Mouse (Mus musculus) embryonic fibroblast, embryonic 13.5 days (primary cell): ENCODE results near the gene Atp12a.

Source experiments
- CTCF ChIP-seq: IDR thresholded peaks from 2 replicates; pipeline ENCODE4 v1.5.1; 2011; ENCODE audit warnings: mild to moderate bottlenecking, control low read depth, low read length, moderate library complexity, borderline replicate concordance; ENCODE audit not compliant: insufficient read depth
- POLR2A ChIP-seq: IDR thresholded peaks from 2 replicates; pipeline ENCODE4 v1.6.1; 2011; ENCODE audit warnings: low read depth, mild to moderate bottlenecking, control low read depth, low read length, moderate library complexity

DNA sequence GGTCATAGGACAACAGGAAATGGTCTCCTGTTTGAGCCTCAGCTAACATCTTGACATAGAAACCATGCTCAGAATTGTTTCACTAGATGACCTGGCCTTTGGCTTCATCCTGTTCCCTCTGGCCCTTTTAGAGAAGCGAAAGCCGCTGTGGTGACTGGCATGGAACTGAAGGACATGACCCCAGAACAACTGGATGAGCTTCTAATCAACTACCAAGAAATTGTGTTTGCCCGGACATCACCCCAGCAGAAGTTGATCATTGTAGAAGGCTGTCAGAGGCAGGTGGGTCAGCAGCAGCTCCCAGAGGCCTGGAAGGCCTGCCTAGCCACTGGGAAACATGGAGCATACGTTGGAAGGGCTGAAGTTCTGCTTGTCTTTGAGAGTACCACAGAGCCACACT is 17.5 kb downstream of the Atp12a start:
- TF ChIP-seq CTCF, result no peak
- no peak for TF ChIP-seq POLR2A
